Mouse (Mus musculus) ES-Bruce4 (cell line): ENCODE data around the gene Rabep1.

Experiments used
- CTCF ChIP-seq: IDR thresholded peaks from one replicate; pipeline ENCODE4 v1.8.1; 2011; ENCODE audit warnings: low read depth, low read length
- EP300 ChIP-seq: IDR thresholded peaks from 2 replicates; pipeline ENCODE4 v1.6.1; 2011; ENCODE audit warnings: low read depth, low read length; ENCODE audit not compliant: insufficient read depth
- POLR2A ChIP-seq: IDR thresholded peaks from one replicate; pipeline ENCODE4 v1.8.1; 2011; ENCODE audit warnings: low read length; ENCODE audit not compliant: insufficient read depth

- TF ChIP-seq CTCF (no peak), POLR2A (no peak), EP300 (no peak)
Observed at GRCm38 (mm10) chr11:70973947-70974346, 129.4 kb downstream of the Rabep1 start.
